Mouse (Mus musculus): ENCODE data around the gene Trim59. TPM values are rescaled to one million over a fixed set of nuclear protein-coding genes. Genes with fewer than 3 reads are reported as not detected.

The Trim59 gene
- 16.4 and 16.7 TPM in 2 replicates for polyA plus RNA-seq (2012; rRNA removed)

GRCm38 (mm10) chr3:69044645-69045399 lies at the start of gene Trim59:
Gene Trim59, minus strand, starts transcription at chr3:69044755.

GRCm38 (mm10) chr3:69004437-69005337 lies 39.9 kb downstream of the Trim59 start, which contains the start of the genes Ift80 and Smc4:
Gene Ift80, minus strand, starts transcription at chr3:69004570.
Gene Smc4, plus strand, starts transcription at chr3:69004738.

Other genes with a start within 250 kb of the Trim59 start
- gene 1110032F04Rik, start 175.2 kb downstream of the Trim59 start, polyA plus RNA-seq (2012; rRNA removed): 0.32 and 0.37 TPM in 2 replicates
- gene Ift80, start 40.2 kb downstream of the Trim59 start, polyA plus RNA-seq (2012; rRNA removed): 5.4 and 6.6 TPM in 2 replicates
- 22.1 and 24.0 TPM in 2 replicates for gene Smc4, start 40.0 kb downstream of the Trim59 start, polyA plus RNA-seq (2012; rRNA removed)
- 8.1 and 8.2 TPM in 2 replicates for gene Kpna4, start 82.4 kb upstream of the Trim59 start, polyA plus RNA-seq (2012; rRNA removed)
- 0.02 TPM in 1 of 2 replicates, not detected in the other for gene Arl14, start 177.7 kb upstream of the Trim59 start, polyA plus RNA-seq (2012; rRNA removed)

All from liver, embryonic 18 days (tissue).